Mouse (Mus musculus) CD4-positive helper T cell, adult 2 months (primary cell): Measurements from ENCODE around the gene Pop5.
A peak's percentile ranks its signal among the peaks of the same experiment; 100 is the strongest.

Experiments
- DNase-seq: peaks from one replicate; pipeline ENCODE4 v3.0.0-alpha.2; 2012; ENCODE audit warnings: low read depth, missing footprints, low spot score

Pop5 gene

GRCm38 (mm10) chr5:115214864-115215263, 20.8 kb upstream of the Pop5 start:
- no peak for DNase-seq

GRCm38 (mm10) chr5:115215273-115216185, 20.1 kb upstream of the Pop5 start:
- DNase-seq = no peak

- no peak for DNase-seq
Measured at GRCm38 (mm10) chr5:115217998-115218397, 17.6 kb upstream of the Pop5 start.

- no peak for DNase-seq
Measured at GRCm38 (mm10) chr5:115220931-115221640, 14.6 kb upstream of the Pop5 start.

- DNase-seq = no peak
Measured at GRCm38 (mm10) chr5:115222485-115222884, 13.2 kb upstream of the Pop5 start.

GRCm38 (mm10) chr5:115230830-115231551, 4.6 kb upstream of the Pop5 start:
- DNase-seq = no peak

- no peak for DNase-seq
Measured at GRCm38 (mm10) chr5:115231552-115232120, 4.0 kb upstream of the Pop5 start.

GRCm38 (mm10) chr5:115232516-115232915, 3.1 kb upstream of the Pop5 start:
- DNase-seq = no peak

- DNase-seq = no peak
Measured at GRCm38 (mm10) chr5:115233031-115233780, 2.4 kb upstream of the Pop5 start.

- DNase-seq = no peak
Measured at GRCm38 (mm10) chr5:115234519-115234918, 1.1 kb upstream of the Pop5 start.

- peak; percentile 89 for DNase-seq
Measured at GRCm38 (mm10) chr5:115235323-115235771, 289 bp upstream of the Pop5 start.

- peak; percentile 93 for DNase-seq
Measured at GRCm38 (mm10) chr5:115237803-115238728, 2.4 kb downstream of the Pop5 start.

GRCm38 (mm10) chr5:115238729-115239195, 3.1 kb downstream of the Pop5 start:
- DNase-seq = no peak

GRCm38 (mm10) chr5:115240191-115240590, 4.6 kb downstream of the Pop5 start:
- no peak for DNase-seq

- DNase-seq = no peak
Measured at GRCm38 (mm10) chr5:115255472-115255871, 19.8 kb downstream of the Pop5 start.

- DNase-seq = no peak
Measured at GRCm38 (mm10) chr5:115256909-115257546, 21.4 kb downstream of the Pop5 start.

GRCm38 (mm10) chr5:115260356-115260755, 24.7 kb downstream of the Pop5 start:
- DNase-seq = no peak

GRCm38 (mm10) chr5:115261141-115261540, 25.5 kb downstream of the Pop5 start:
- DNase-seq = no peak

- no peak for DNase-seq
Measured at GRCm38 (mm10) chr5:115261880-115262279, 26.2 kb downstream of the Pop5 start.
